Mouse (Mus musculus) cerebellum, postnatal 14 days (tissue): ENCODE measurements around the gene Gm19668.
"Not testable (repeated sequence)": the region's sequence is repeated elsewhere in the genome, so short reads cannot be mapped to it uniquely, and the experiment has no call there.

Experiments
- DNase-seq, 2 experiments: peaks; one replicate each; pipeline ENCODE4 v3.0.0; 2021; ENCODE audit warnings: mixed read lengths in 2 of 2

The Gm19668 gene

GRCm38 (mm10) chr10:77798921-77799508 lies at the start of gene Gm19668:
Gm19668 (minus strand) TSS chr10:77799133.
- no peak for DNase-seq

GRCm38 (mm10) chr10:77847538-77847937 lies 48.6 kb upstream of the Gm19668 start:
- no peak for DNase-seq

GRCm38 (mm10) chr10:77846961-77847360 lies 48.0 kb upstream of the Gm19668 start:
- DNase-seq = peak; percentile 42 to 72

GRCm38 (mm10) chr10:77846503-77846902 lies 47.6 kb upstream of the Gm19668 start, which contains the start of gene Gm36176:
Gm36176 (plus strand) TSS chr10:77846803.
- no peak for DNase-seq

- DNase-seq = no peak
Observed at GRCm38 (mm10) chr10:77839006-77839405, 40.1 kb upstream of the Gm19668 start.

GRCm38 (mm10) chr10:77835647-77836046 lies 36.7 kb upstream of the Gm19668 start, which contains the start of gene Krtap10-10:
Krtap10-10 (plus strand) TSS chr10:77835947.
- no peak for DNase-seq

- no peak for DNase-seq
Observed at GRCm38 (mm10) chr10:77826951-77827350, 28.0 kb upstream of the Gm19668 start, which contains the start of gene Krtap10-4. Krtap10-4 (minus strand) TSS chr10:77827095.

GRCm38 (mm10) chr10:77819203-77819602 lies 20.3 kb upstream of the Gm19668 start:
- no peak for DNase-seq

- no peak for DNase-seq
Observed at GRCm38 (mm10) chr10:77818523-77818922, 19.6 kb upstream of the Gm19668 start.

- peak in 1 of 2 experiments; percentile 28 for DNase-seq
Observed at GRCm38 (mm10) chr10:77815514-77815913, 16.6 kb upstream of the Gm19668 start.

- no peak for DNase-seq
Observed at GRCm38 (mm10) chr10:77814382-77814781, 15.4 kb upstream of the Gm19668 start, which contains the start of gene Gm2696. Gm2696 (plus strand) TSS chr10:77814682.

- DNase-seq = no peak
Observed at GRCm38 (mm10) chr10:77811743-77812142, 12.8 kb upstream of the Gm19668 start, which contains the start of gene Gm9507. Gm9507 (minus strand) TSS chr10:77811843.

GRCm38 (mm10) chr10:77804095-77804494 lies 5.2 kb upstream of the Gm19668 start:
- DNase-seq = no peak

- peak; percentile 18 to 51 for DNase-seq
Observed at GRCm38 (mm10) chr10:77798164-77798920, 591 bp downstream of the Gm19668 start.

GRCm38 (mm10) chr10:77797677-77798076 lies 1.3 kb downstream of the Gm19668 start:
- DNase-seq = no peak

GRCm38 (mm10) chr10:77794976-77795375 lies 4.0 kb downstream of the Gm19668 start, which contains the start of gene Gm9639:
Gm9639 (minus strand) TSS chr10:77795076.
- no peak for DNase-seq

- no peak for DNase-seq
Observed at GRCm38 (mm10) chr10:77788621-77789020, 10.3 kb downstream of the Gm19668 start.

- DNase-seq = not testable (repeated sequence)
Observed at GRCm38 (mm10) chr10:77787876-77788275, 11.1 kb downstream of the Gm19668 start, which contains the start of gene Gm7137. Gm7137 (minus strand) TSS chr10:77788200.

- DNase-seq = not testable (repeated sequence)
Observed at GRCm38 (mm10) chr10:77783396-77783795, 15.5 kb downstream of the Gm19668 start.

- DNase-seq = not testable (repeated sequence)
Observed at GRCm38 (mm10) chr10:77782442-77782841, 16.5 kb downstream of the Gm19668 start, which contains the start of gene Gm3250. Gm3250 (minus strand) TSS chr10:77782542.

GRCm38 (mm10) chr10:77776844-77777243 lies 22.1 kb downstream of the Gm19668 start, which contains the start of gene Gm7138:
Gm7138 (minus strand) TSS chr10:77776944.
- not testable (repeated sequence) for DNase-seq

GRCm38 (mm10) chr10:77772142-77772541 lies 26.8 kb downstream of the Gm19668 start:
- not testable (repeated sequence) for DNase-seq

- not testable (repeated sequence) for DNase-seq
Observed at GRCm38 (mm10) chr10:77771225-77771624, 27.7 kb downstream of the Gm19668 start, which contains the start of gene Gm3238. Gm3238 (minus strand) TSS chr10:77771325.
